Mouse (Mus musculus) embryonic fibroblast, embryonic 13.5 days (primary cell): ENCODE data around the gene Ficd.

Source experiments
- CTCF ChIP-seq: IDR thresholded peaks from 2 replicates; pipeline ENCODE4 v1.5.1; 2011; ENCODE audit warnings: mild to moderate bottlenecking, control low read depth, low read length, moderate library complexity, borderline replicate concordance; ENCODE audit not compliant: insufficient read depth
- POLR2A ChIP-seq: IDR thresholded peaks from 2 replicates; pipeline ENCODE4 v1.6.1; 2011; ENCODE audit warnings: low read depth, mild to moderate bottlenecking, control low read depth, low read length, moderate library complexity

- TF ChIP-seq CTCF: no peak
- TF ChIP-seq POLR2A: no peak
These were observed 41.3 kb downstream of the Ficd start for GRCm38 (mm10) chr5:113776896-113777226.
